Mouse (Mus musculus) lung, postnatal 0 days (tissue): ENCODE results near the gene Cd200r4. TPM values are rescaled to one million over a fixed set of nuclear protein-coding genes. Genes with fewer than 3 reads are reported as not detected.
"Not testable (repeated sequence)": the region's sequence is repeated elsewhere in the genome, so short reads cannot be mapped to it uniquely, and the experiment has no call there.

Source experiments
- ATAC-seq: fragments of 200-750 bp; cut with Nextera tagmentation; 2 replicates; pipeline ENCODE4 v1.8.0; 2017; ENCODE audit warnings: moderate library complexity
- DNase-seq: peaks from one replicate; pipeline ENCODE4 v3.0.0-alpha.2; 2016; ENCODE audit warnings: low spot score
- H3K27ac ChIP-seq: fragments of 300-500 bp; sonication (generic); 2 replicates; pipeline ENCODE4 v1.5.1; 2014; ENCODE audit warnings: antibody characterized with exemption, mild to moderate bottlenecking, low read length, mixed read lengths
- H3K27me3 ChIP-seq: fragments of 300-500 bp; sonication (generic); replicated peaks from 2 replicates; pipeline ENCODE4 v1.6.1; 2014; ENCODE audit warnings: low read length, mixed read lengths; ENCODE audit not compliant: insufficient read depth
- H3K36me3 ChIP-seq: fragments of 300-500 bp; sonication (generic); 2 replicates; pipeline ENCODE4 v1.6.1; 2014; ENCODE audit warnings: low read length, mixed read lengths; ENCODE audit not compliant: insufficient read depth
- H3K4me1 ChIP-seq: fragments of 300-500 bp; sonication (generic); 2 replicates; pipeline ENCODE4 v1.6.1; 2014; ENCODE audit warnings: antibody characterized with exemption, low read depth, low read length, mixed read lengths; ENCODE audit not compliant: insufficient read depth
- H3K4me2 ChIP-seq: fragments of 300-500 bp; sonication (generic); replicated peaks from 2 replicates; pipeline ENCODE4 v1.6.1; 2014; ENCODE audit warnings: low read depth, mild to moderate bottlenecking, low read length, moderate library complexity, mixed read lengths
- H3K4me3 ChIP-seq: fragments of 300-500 bp; sonication (generic); 2 replicates; pipeline ENCODE4 v1.5.1; 2014; ENCODE audit warnings: low read depth, low read length
- H3K9ac ChIP-seq: fragments of 300-500 bp; sonication (generic); replicated peaks from 2 replicates; pipeline ENCODE4 v1.6.1; 2014; ENCODE audit warnings: low read depth, mild to moderate bottlenecking
- H3K9me3 ChIP-seq: fragments of 300-500 bp; sonication (generic); 2 replicates; pipeline ENCODE4 v1.6.1; 2016; ENCODE audit warnings: low read length, mixed read lengths
- CTCF ChIP-seq: IDR thresholded peaks from 2 replicates; pipeline ENCODE4 v1.5.1; 2016; ENCODE audit warnings: antibody characterized with exemption, mild to moderate bottlenecking
- EP300 ChIP-seq: IDR thresholded peaks from 2 replicates; pipeline ENCODE4 v1.6.1; 2016; ENCODE audit warnings: antibody characterized with exemption, mild to moderate bottlenecking, control low read depth
- WGBS: fragments of 180-500 bp; shearing (Covaris S2); extraction: QIAGEN DNeasy Blood & Tissue Kit; methylation state at CpG from one replicate; pipeline ENCODE4 v1.1.7; 2014; 5-methylcytosine and 5-hydroxymethylcytosine counted together
- polyA plus RNA-seq: library from polyadenylated mRNA; unstranded; fragments of >200 nt; fragmentation: Nextera tagmentation; extraction: Ambion mirVana; gene quantifications from 2 replicates; pipeline ENCODE4 v1.2.1, GENCODE M21; 2015

Cd200r4 gene
- polyA plus RNA-seq, 1 experiment from 2014 or later: 0.75 TPM

DNA sequence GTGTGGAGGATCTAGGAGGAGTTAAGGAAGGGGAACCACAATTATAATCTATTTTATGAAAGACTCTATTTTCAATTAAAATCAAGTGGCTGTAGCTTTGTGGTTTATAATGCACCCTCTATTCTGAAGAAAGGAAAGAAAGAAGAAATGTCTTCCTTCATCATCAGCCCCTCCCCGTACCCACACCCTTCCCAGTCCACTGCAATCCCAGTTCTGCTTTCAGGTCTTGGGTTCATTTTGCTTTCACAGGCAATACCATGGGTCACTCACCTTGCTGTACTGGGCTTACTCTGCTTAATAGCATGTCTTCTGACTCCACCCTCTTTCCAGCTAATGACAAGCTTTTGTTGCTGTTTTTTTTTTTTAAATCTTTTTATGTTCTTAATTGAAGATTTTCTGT lies 24.6 kb upstream of the Cd200r4 start:
- no peak overlapping the region for H3K4me2 ChIP-seq
- 86% methylated on average over 1 of the region's 1 CpGs for WGBS
- DNase-seq (no peak), ATAC-seq (no peak)
- no peak overlapping the region for H3K9ac ChIP-seq
- no peak for TF ChIP-seq EP300
- no peak for TF ChIP-seq CTCF
- no peaks in the 10 kb centered on the region for H3K36me3 ChIP-seq
- no peaks in the 10 kb centered on the region for H3K4me1 ChIP-seq
- no peak overlapping the region for H3K4me3 ChIP-seq
- H3K27me3 ChIP-seq: no peaks in the 10 kb centered on the region
- no peak overlapping the region for H3K27ac ChIP-seq
- no peaks in the 10 kb centered on the region for H3K9me3 ChIP-seq

DNA sequence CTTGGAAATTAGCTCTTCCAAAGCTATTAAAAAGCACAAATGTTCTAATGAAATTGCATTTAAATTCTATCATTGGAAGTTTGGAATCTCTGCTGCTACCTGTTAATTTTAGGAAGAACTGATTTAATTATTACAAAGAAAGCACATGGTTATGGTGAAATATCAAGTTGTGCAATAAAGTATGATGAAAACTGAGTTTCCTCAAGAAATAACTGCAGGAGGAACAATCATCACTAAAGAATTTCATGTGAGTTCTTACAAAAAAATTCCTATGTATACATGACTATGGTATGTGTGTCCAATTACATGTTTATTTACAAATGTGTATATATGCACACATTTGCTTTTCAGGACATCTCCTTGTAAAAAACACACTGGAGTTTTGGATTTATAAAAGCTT lies 17.1 kb upstream of the Cd200r4 start:
- H3K4me1 ChIP-seq: no peaks in the 10 kb centered on the region

DNA sequence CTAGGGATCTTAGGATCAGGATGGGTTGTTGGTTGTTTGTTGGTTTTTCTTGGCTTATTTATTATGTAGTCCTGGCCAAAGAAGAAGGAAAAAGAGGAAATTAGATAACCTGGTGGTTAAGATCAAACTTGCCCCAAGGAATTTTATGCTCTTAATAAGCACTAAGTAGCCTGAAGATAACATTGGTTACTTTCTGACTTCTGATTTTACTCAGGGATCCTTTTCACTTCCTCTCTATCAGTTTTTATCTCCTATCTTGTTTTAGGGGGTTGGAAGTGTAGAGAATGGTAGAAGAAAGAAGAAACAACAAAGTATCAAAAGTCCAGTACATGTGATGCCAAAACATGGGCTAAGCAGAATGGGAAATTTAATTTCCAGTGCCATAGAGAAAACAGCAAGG lies 5.6 kb upstream of the Cd200r4 start:
- Histone ChIP-seq H3K4me1 (no peaks in the 10 kb centered on the region), H3K27me3 (no peaks in the 10 kb centered on the region), H3K4me3 (no peak overlapping the region), H3K9me3 (no peaks in the 10 kb centered on the region), H3K4me2 (no peak overlapping the region), H3K36me3 (no peaks in the 10 kb centered on the region), H3K9ac (no peak overlapping the region), H3K27ac (no peak overlapping the region)
- ATAC-seq: no peak
- DNase-seq: no peak
- no peak for TF ChIP-seq CTCF
- TF ChIP-seq EP300: no peak

More for the DNA sequence above, 17.1 kb upstream of the Cd200r4 start:
- TF ChIP-seq EP300 (no peak), CTCF (no peak)
- no peak overlapping the region for H3K4me3 ChIP-seq
- H3K27me3 ChIP-seq: no peaks in the 10 kb centered on the region
- H3K27ac ChIP-seq: no peak overlapping the region
- H3K4me2 ChIP-seq: no peak overlapping the region
- H3K9me3 ChIP-seq: no peaks in the 10 kb centered on the region
- DNase-seq (peak; percentile 11), ATAC-seq (no peak)
- no peak overlapping the region for H3K9ac ChIP-seq
- no peaks in the 10 kb centered on the region for H3K36me3 ChIP-seq

DNA sequence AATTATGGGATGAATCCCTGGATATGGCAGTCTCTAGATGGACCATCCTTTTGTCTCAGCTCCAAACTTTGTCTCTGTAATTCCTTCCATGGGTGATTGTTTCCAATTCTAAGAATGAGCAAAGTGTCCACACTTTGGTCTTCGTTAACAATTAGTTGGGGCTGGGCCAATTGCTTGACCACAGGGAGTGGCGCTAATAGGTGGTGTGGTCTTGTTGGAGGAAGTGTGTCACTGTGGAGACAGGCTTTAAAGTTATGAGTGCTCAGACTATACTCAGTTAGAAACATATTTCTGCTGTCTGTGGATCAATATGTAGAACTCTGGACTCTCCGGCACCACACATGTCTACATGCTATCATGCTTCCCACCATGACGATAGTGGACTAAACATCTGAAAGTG lies 1.3 kb upstream of the Cd200r4 start:
- WGBS: 92% methylated on average over 4 of the region's 4 CpGs
- DNase-seq, H3K9ac ChIP-seq: not testable (repeated sequence)

DNA sequence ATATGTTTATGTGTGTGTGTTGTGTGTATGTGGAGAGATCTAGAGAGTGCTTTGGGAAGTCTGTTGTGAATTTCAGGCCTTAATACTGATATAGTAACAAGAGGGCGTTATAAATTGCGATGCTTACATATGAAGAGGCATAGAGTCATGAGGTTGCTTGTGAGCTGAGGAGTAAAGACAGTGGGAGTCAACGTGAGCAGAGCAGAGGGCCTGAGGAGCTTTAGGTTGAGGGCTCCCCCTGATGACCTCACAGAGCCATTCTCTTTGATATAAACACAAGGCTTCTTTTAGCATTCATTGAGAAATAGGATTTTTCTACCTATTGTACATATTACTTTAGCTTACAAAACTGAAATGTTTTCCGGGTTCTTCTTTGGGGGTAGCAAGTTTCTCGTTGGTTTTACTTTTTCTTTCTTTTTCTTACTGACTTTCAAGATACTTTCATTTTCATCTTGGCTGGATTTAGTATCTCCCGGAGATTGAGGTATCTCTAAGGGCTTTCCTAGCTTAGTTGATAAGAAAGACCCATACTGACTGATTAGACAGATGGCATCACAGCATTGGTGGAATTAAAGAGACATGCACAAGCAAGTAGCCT lies 1.0 kb downstream of the Cd200r4 start:
- DNase-seq (no peak), ATAC-seq (no peak)
- H3K4me3 ChIP-seq: no peak overlapping the region
- no peaks in the 10 kb centered on the region for H3K9me3 ChIP-seq
- WGBS: 80% methylated on average over 6 of the region's 6 CpGs
- TF ChIP-seq CTCF (no peak), EP300 (no peak)
- H3K27ac ChIP-seq: no peak overlapping the region
- no peaks in the 10 kb centered on the region for H3K4me1 ChIP-seq
- no peak overlapping the region for H3K4me2 ChIP-seq
- no peaks in the 10 kb centered on the region for H3K36me3 ChIP-seq
- no peaks in the 10 kb centered on the region for H3K27me3 ChIP-seq
- no peak overlapping the region for H3K9ac ChIP-seq

More for the DNA sequence above, 1.3 kb upstream of the Cd200r4 start:
- H3K27me3 ChIP-seq, H3K9me3 ChIP-seq, H3K4me3 ChIP-seq, H3K27ac ChIP-seq, H3K4me2 ChIP-seq, H3K4me1 ChIP-seq, ATAC-seq, H3K36me3 ChIP-seq: not testable (repeated sequence)

DNA sequence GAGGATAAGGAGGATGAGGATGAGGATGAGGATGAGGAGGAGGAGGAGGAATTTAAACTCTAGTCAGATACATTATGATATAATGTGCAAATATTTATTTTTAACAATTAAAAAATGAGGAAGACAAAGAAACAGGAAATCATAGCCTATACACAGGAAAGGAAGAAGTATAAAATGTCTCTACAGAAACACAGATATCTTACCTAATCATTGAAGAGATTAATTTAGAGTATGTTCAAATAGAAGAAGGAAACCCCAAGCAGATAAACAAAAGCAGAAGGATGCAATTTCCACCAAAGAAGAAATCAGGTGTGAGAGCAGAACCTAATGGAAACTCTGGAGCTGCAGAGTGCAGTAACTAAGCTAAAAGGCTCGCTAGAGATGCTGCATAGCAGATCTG lies 6.5 kb downstream of the Cd200r4 start:
- Histone ChIP-seq H3K4me3 (no peak overlapping the region), H3K27me3 (no peaks in the 10 kb centered on the region), H3K27ac (no peak overlapping the region), H3K36me3 (no peaks in the 10 kb centered on the region), H3K4me1 (no peaks in the 10 kb centered on the region), H3K4me2 (no peak overlapping the region), H3K9me3 (no peaks in the 10 kb centered on the region), H3K9ac (no peak overlapping the region)
- no peak for TF ChIP-seq EP300
- no peak for TF ChIP-seq CTCF
- 55% methylated on average over 1 of the region's 1 CpGs for whole genome bisulfite sequencing
- no peak for ATAC-seq
- DNase-seq: no peak

DNA sequence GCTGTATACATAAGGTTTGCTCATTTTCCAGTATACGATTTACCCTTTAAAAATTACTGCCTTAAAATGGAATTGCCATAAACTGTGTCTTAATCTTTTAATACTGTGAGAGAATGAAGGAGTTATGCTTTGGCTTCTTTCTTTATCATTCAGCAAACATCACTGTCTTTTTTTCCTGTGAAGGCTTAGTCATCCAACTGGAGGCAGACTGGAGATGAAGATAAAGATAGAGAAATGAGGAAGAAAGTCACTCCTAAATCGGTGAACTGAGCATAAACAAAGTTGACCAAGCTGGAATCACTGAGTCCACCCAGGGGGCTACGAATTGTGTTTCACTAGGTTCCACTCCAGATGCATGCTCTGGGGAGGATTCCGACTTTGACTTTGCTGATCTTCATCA lies 9.0 kb downstream of the Cd200r4 start:
- WGBS: 70% methylated on average over 4 of the region's 4 CpGs
- Histone ChIP-seq H3K9ac (no peak overlapping the region), H3K9me3 (no peaks in the 10 kb centered on the region), H3K4me2 (no peak overlapping the region), H3K27me3 (no peaks in the 10 kb centered on the region), H3K27ac (no peak overlapping the region), H3K4me3 (no peak overlapping the region), H3K4me1 (no peaks in the 10 kb centered on the region), H3K36me3 (no peaks in the 10 kb centered on the region)
- ATAC-seq (no peak), DNase-seq (no peak)
- TF ChIP-seq CTCF (no peak), EP300 (no peak)
